Mouse (Mus musculus): ENCODE results near the gene Rnf20. TPM values are rescaled to one million over a fixed set of nuclear protein-coding genes. Genes with fewer than 3 reads are reported as not detected.

Gene Rnf20
- polyA plus RNA-seq, 3 experiments from 2014 or later: 45.3 to 59.2 (median 56.8) TPM

DNA sequence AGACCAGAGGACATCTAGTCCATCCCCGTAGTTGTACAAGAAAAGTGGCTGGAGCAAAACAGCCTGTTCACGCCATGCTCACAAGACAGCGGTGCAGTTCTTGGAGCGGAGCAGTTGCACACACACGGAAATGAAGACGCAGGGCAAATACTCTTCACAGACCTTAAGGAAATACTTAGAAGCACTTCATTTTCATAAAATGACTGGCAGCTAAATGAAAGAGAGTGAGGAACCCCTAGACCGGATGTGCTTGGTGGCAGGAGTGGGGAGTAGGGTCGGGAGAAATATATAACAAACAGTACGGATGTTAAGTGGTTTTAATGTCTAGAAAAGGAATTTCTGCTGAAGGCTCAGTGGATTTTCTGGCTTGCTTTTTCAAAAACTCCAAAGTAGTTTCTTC lies 29.9 kb downstream of the Rnf20 start:
- ATAC-seq: no peak

DNA sequence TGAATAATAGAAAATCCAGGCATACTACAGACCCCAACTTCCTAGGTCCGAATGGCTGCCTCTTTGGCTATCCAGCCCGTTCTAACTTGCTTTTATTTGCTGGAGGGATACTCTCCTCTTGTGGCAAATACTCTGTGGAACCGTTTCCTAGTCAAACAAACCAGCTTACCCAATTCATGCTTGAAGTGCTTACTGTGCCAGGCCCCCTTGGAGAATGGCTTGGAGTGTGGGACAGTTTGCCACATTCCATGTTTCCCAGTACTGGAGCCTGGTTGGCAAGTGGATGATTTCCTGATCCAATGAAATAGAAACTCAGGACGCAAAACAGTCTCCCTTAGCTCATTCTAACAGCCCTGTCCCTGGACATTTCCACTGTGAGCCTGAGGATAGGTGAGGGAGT lies 30.4 kb downstream of the Rnf20 start:
- no peak for ATAC-seq

GRCm38 (mm10) chr4:49664850-49665249 lies 33.0 kb downstream of the Rnf20 start:
- no peak for ATAC-seq

GRCm38 (mm10) chr4:49676071-49676470 lies 44.3 kb downstream of the Rnf20 start:
- no peak for ATAC-seq

GRCm38 (mm10) chr4:49676790-49677189 lies 45.0 kb downstream of the Rnf20 start:
- no peak for ATAC-seq

GRCm38 (mm10) chr4:49680171-49680875 lies 48.5 kb downstream of the Rnf20 start:
- no peak for ATAC-seq

DNA sequence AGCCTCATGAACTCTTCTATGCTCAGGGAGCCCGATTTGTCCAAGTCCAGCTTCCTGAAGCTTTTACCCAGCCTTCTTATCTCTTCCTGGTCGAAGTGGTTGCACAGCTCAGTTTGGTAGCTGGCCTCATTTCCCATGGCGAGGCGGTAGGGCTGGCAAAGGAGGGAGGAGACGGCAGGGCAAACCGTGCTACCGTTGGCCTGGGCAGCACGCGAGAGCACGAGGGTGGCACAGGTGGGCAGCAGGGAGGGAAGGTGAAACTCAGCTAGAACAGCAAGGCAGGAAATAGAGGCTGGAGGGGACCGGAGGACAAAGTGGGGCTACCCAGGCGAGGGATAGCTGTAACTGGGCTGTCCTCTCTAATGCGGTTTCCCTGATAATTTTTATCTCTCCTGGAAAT lies 50.0 kb downstream of the Rnf20 start, which contains the start of gene Ppp3r2:
Gene Ppp3r2, minus strand, starts transcription at position 213 of the 400 bp plus-strand sequence.
- ATAC-seq: no peak

- ATAC-seq: no peak
Measured at GRCm38 (mm10) chr4:49688594-49689288, 56.9 kb downstream of the Rnf20 start.

GRCm38 (mm10) chr4:49691405-49692194 lies 59.8 kb downstream of the Rnf20 start:
- no peak for ATAC-seq

Other genes starting within 250 kb of the Rnf20 start
- gene Acnat2, start 223.9 kb upstream of the Rnf20 start, polyA plus RNA-seq (2017; shearing (Covaris generic)): not detected
- not detected for gene Acnat1, start 158.1 kb upstream of the Rnf20 start, polyA plus RNA-seq (2017; shearing (Covaris generic))
- gene Baat, start 125.4 kb upstream of the Rnf20 start, polyA plus RNA-seq (2017; shearing (Covaris generic)): not detected
- gene Mrpl50, start 110.9 kb upstream of the Rnf20 start, polyA plus RNA-seq (2017; shearing (Covaris generic)): 10 to 100 TPM; 29.4 to 38.3 (median 36.0) TPM
- gene Zfp189, start 110.8 kb upstream of the Rnf20 start, polyA plus RNA-seq (2017; shearing (Covaris generic)): 1 to 10 TPM; 3.0 to 5.2 (median 3.5) TPM
- gene Aldob, start 82.5 kb upstream of the Rnf20 start, polyA plus RNA-seq (2017; shearing (Covaris generic)): not detected
- not detected for gene Tmem246, start 34.1 kb upstream of the Rnf20 start, polyA plus RNA-seq (2017; shearing (Covaris generic))
- not detected for gene Ppp3r2, start 50.0 kb downstream of the Rnf20 start, polyA plus RNA-seq (2017; shearing (Covaris generic))
- not detected for gene Grin3a, start 213.7 kb downstream of the Rnf20 start, polyA plus RNA-seq (2017; shearing (Covaris generic))

Measured in inflammation-experienced regulatory T-cells, adult 6 months (primary cell).